Mouse (Mus musculus): ENCODE results near the gene Mrpl54.

DNA sequence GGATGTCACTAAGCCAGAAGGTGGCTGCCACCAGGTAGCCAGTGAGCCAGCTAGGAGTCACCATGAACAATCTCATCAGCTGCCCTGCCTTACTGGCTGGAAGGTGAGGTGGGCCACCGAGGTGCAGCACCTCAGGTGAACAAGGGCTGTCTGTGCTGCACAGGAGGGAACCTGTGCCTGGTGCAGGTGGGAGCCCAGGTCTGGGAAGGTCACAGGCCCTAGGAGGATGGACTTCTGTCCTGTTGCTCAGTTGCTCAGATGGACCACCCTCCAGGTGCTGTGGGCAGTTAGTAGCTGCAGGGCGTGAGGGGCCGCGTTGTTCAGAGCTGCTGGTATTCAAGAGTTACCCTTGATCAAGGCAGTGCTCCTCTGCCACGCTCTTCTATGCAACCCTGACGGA lies 49.9 kb downstream of the Mrpl54 start:
- no peak for TF ChIP-seq CTCF (conservative IDR thresholded peaks at IDR 0.05; ENCODE audit: low read length)
- TF ChIP-seq POU5F1 (IDR thresholded peaks at IDR 0.05; ENCODE audit: borderline replicate concordance, low read length) = no peak
